Mouse (Mus musculus) embryo, embryonic 11 days (tissue): ENCODE results near the gene Cacnb3.
A peak's percentile ranks its signal among the peaks of the same experiment; 100 is the strongest.

Source experiments
- DNase-seq: peaks from one replicate; pipeline ENCODE4 v3.0.0-alpha.2; 2015

Gene Cacnb3

GRCm38 (mm10) chr15:98610131-98610633, 20.5 kb upstream of the Cacnb3 start:
- peak; percentile 54 for DNase-seq

- no peak for DNase-seq
These were observed 18.4 kb upstream of the Cacnb3 start for GRCm38 (mm10) chr15:98612229-98612628.

- no peak for DNase-seq
These were observed 16.1 kb upstream of the Cacnb3 start for GRCm38 (mm10) chr15:98614551-98614950.

- DNase-seq: no peak
These were observed 15.7 kb upstream of the Cacnb3 start for GRCm38 (mm10) chr15:98614971-98615370.

GRCm38 (mm10) chr15:98615751-98616150, 14.9 kb upstream of the Cacnb3 start:
- no peak for DNase-seq

GRCm38 (mm10) chr15:98616362-98617175, 14.1 kb upstream of the Cacnb3 start:
- peak; percentile 46 for DNase-seq

- peak; percentile 85 for DNase-seq
These were observed 13.5 kb upstream of the Cacnb3 start for GRCm38 (mm10) chr15:98617176-98617537.

- no peak for DNase-seq
These were observed 8.4 kb upstream of the Cacnb3 start for GRCm38 (mm10) chr15:98622199-98622598.

GRCm38 (mm10) chr15:98622721-98623120, 7.9 kb upstream of the Cacnb3 start:
- DNase-seq: no peak

GRCm38 (mm10) chr15:98623361-98623821, 7.2 kb upstream of the Cacnb3 start:
- no peak for DNase-seq

GRCm38 (mm10) chr15:98626078-98626477, 4.6 kb upstream of the Cacnb3 start:
- DNase-seq: no peak

GRCm38 (mm10) chr15:98626487-98627212, 4.0 kb upstream of the Cacnb3 start:
- DNase-seq: no peak

- DNase-seq: peak; percentile 77
These were observed 1.9 kb upstream of the Cacnb3 start for GRCm38 (mm10) chr15:98628589-98629254.

GRCm38 (mm10) chr15:98629464-98629863, 1.2 kb upstream of the Cacnb3 start:
- no peak for DNase-seq

- DNase-seq: peak; percentile 91
These were observed 853 bp downstream of the Cacnb3 start for GRCm38 (mm10) chr15:98631493-98631892.

GRCm38 (mm10) chr15:98632107-98632744, 1.6 kb downstream of the Cacnb3 start:
- peak; percentile 82 for DNase-seq

GRCm38 (mm10) chr15:98632921-98633320, 2.3 kb downstream of the Cacnb3 start:
- peak; percentile 57 for DNase-seq

- no peak for DNase-seq
These were observed 3.3 kb downstream of the Cacnb3 start for GRCm38 (mm10) chr15:98633822-98634470.

GRCm38 (mm10) chr15:98634541-98635081, 4.0 kb downstream of the Cacnb3 start:
- peak; percentile 91 for DNase-seq

GRCm38 (mm10) chr15:98635291-98635841, 4.7 kb downstream of the Cacnb3 start:
- peak; percentile 56 for DNase-seq

- DNase-seq: no peak
These were observed 5.9 kb downstream of the Cacnb3 start for GRCm38 (mm10) chr15:98636517-98636916.

- no peak for DNase-seq
These were observed 6.5 kb downstream of the Cacnb3 start for GRCm38 (mm10) chr15:98637155-98637554.
